Mouse (Mus musculus): ENCODE results near the gene Dop1a. TPM values are rescaled to one million over a fixed set of nuclear protein-coding genes. Genes with fewer than 3 reads are reported as not detected.
A peak's percentile ranks its signal among the peaks of the same experiment; 100 is the strongest.

Gene Dop1a
- polyA plus RNA-seq, 1 experiment from 2014 or later, result 4.9 TPM

- no peaks in the 10 kb centered on the region for H3K9me3 ChIP-seq (ENCODE audit: low read length)
- H3K4me3 ChIP-seq (ENCODE audit: low read depth, low read length), result no peak overlapping the region
- no peak overlapping the region for H3K9ac ChIP-seq (replicated peaks)
- H3K4me2 ChIP-seq (ENCODE audit: low read depth, low read length), result peak overlapping the region; percentile 36; the same call in 1 of the 2 replicates
- no peaks in the 10 kb centered on the region for H3K36me3 ChIP-seq (replicated peaks; ENCODE audit: insufficient read depth, low read length)
- H3K27me3 ChIP-seq (ENCODE audit: insufficient read depth, low read length), result no peaks in the 10 kb centered on the region
- ATAC-seq, result peak; percentile 78
- no peak overlapping the region for H3K27ac ChIP-seq (ENCODE audit: low read depth)
- peak; percentile 61 for DNase-seq
- WGBS (ENCODE audit: insufficient replicate concordance), result under 1% methylated on average over 13 of the region's 13 CpGs
- TF ChIP-seq EP300 (IDR thresholded peaks at IDR 0.05; ENCODE audit: low read depth) (no peak), CTCF (IDR thresholded peaks at IDR 0.05; ENCODE audit: low read depth) (peak; percentile 83)
- 0 out of 2 replicates have a peak, but pooled peaks cover 2% of the 10 kb centered on the region for H3K4me1 ChIP-seq (ENCODE audit: insufficient read depth)
These were observed 15.3 kb upstream of the Dop1a start for GRCm38 (mm10) chr9:86451617-86452016.

GRCm38 (mm10) chr9:86453626-86454025 lies 13.3 kb upstream of the Dop1a start:
- Histone ChIP-seq H3K4me1 (ENCODE audit: insufficient read depth) (0 out of 2 replicates have a peak, but pooled peaks cover 2% of the 10 kb centered on the region), H3K27ac (ENCODE audit: low read depth) (no peak overlapping the region), H3K27me3 (ENCODE audit: insufficient read depth, low read length) (no peaks in the 10 kb centered on the region), H3K36me3 (replicated peaks; ENCODE audit: insufficient read depth, low read length) (no peaks in the 10 kb centered on the region), H3K9ac (replicated peaks) (no peak overlapping the region), H3K4me2 (ENCODE audit: low read depth, low read length) (no peak overlapping the region), H3K9me3 (ENCODE audit: low read length) (no peaks in the 10 kb centered on the region), H3K4me3 (ENCODE audit: low read depth, low read length) (no peak overlapping the region)
- no peak for DNase-seq
- no peak for ATAC-seq
- WGBS (ENCODE audit: insufficient replicate concordance), result 72% methylated on average over 3 of the region's 3 CpGs
- TF ChIP-seq EP300 (IDR thresholded peaks at IDR 0.05; ENCODE audit: low read depth), result no peak
- no peak for TF ChIP-seq CTCF (IDR thresholded peaks at IDR 0.05; ENCODE audit: low read depth)

- peak; percentile 97 for TF ChIP-seq CTCF (IDR thresholded peaks at IDR 0.05; ENCODE audit: low read depth)
- no peak for TF ChIP-seq EP300 (IDR thresholded peaks at IDR 0.05; ENCODE audit: low read depth)
- Histone ChIP-seq H3K4me3 (ENCODE audit: low read depth, low read length) (peak within 1 kb of the TSS; percentile 72), H3K27me3 (ENCODE audit: insufficient read depth, low read length) (no peaks in the 10 kb centered on the region), H3K27ac (ENCODE audit: low read depth) (peak within 1 kb of the TSS; percentile 61), H3K36me3 (replicated peaks; ENCODE audit: insufficient read depth, low read length) (no peaks in the 10 kb centered on the region), H3K9ac (replicated peaks) (peak within 1 kb of the TSS; percentile 79), H3K4me2 (ENCODE audit: low read depth, low read length) (peak within 1 kb of the TSS; percentile 94), H3K9me3 (ENCODE audit: low read length) (no peaks in the 10 kb centered on the region), H3K4me1 (ENCODE audit: insufficient read depth) (peaks cover 20% of the 10 kb centered on the region)
- peak; percentile 85 for ATAC-seq
- peak; percentile 90 for DNase-seq
- WGBS (ENCODE audit: insufficient replicate concordance), result 2% methylated on average over 70 of the region's 70 CpGs
These were observed 2.5 kb upstream of the Dop1a start, which contains the start of gene Ube2cbp for GRCm38 (mm10) chr9:86464151-86465105. Gene Ube2cbp, minus strand, starts transcription at chr9:86464950.

- Histone ChIP-seq H3K27ac (ENCODE audit: low read depth) (no peak overlapping the region), H3K4me1 (ENCODE audit: insufficient read depth) (no peaks in the 10 kb centered on the region), H3K9me3 (ENCODE audit: low read length) (no peaks in the 10 kb centered on the region), H3K27me3 (ENCODE audit: insufficient read depth, low read length) (no peaks in the 10 kb centered on the region), H3K4me2 (ENCODE audit: low read depth, low read length) (no peak overlapping the region), H3K4me3 (ENCODE audit: low read depth, low read length) (no peak overlapping the region), H3K36me3 (replicated peaks; ENCODE audit: insufficient read depth, low read length) (no peaks in the 10 kb centered on the region), H3K9ac (replicated peaks) (no peak overlapping the region)
- 83% methylated on average over 4 of the region's 4 CpGs for WGBS (ENCODE audit: insufficient replicate concordance)
- TF ChIP-seq EP300 (IDR thresholded peaks at IDR 0.05; ENCODE audit: low read depth) (no peak), CTCF (IDR thresholded peaks at IDR 0.05; ENCODE audit: low read depth) (no peak)
- ATAC-seq (no peak), DNase-seq (no peak)
These were observed 9.0 kb downstream of the Dop1a start for GRCm38 (mm10) chr9:86475956-86476355.

- ATAC-seq, result no peak
- 31% methylated on average over 5 of the region's 5 CpGs for WGBS (ENCODE audit: insufficient replicate concordance)
These were observed 9.8 kb downstream of the Dop1a start for GRCm38 (mm10) chr9:86476763-86477162.

GRCm38 (mm10) chr9:86478414-86479093 lies 11.6 kb downstream of the Dop1a start:
- Histone ChIP-seq H3K27ac (ENCODE audit: low read depth) (no peak overlapping the region), H3K9ac (replicated peaks) (no peak overlapping the region), H3K27me3 (ENCODE audit: insufficient read depth, low read length) (no peaks in the 10 kb centered on the region), H3K36me3 (replicated peaks; ENCODE audit: insufficient read depth, low read length) (no peaks in the 10 kb centered on the region), H3K9me3 (ENCODE audit: low read length) (no peaks in the 10 kb centered on the region), H3K4me3 (ENCODE audit: low read depth, low read length) (no peak overlapping the region), H3K4me2 (ENCODE audit: low read depth, low read length) (no peak overlapping the region), H3K4me1 (ENCODE audit: insufficient read depth) (no peaks in the 10 kb centered on the region)
- 68% methylated on average over 5 of the region's 5 CpGs for WGBS (ENCODE audit: insufficient replicate concordance)
- TF ChIP-seq CTCF (IDR thresholded peaks at IDR 0.05; ENCODE audit: low read depth), result no peak
- TF ChIP-seq EP300 (IDR thresholded peaks at IDR 0.05; ENCODE audit: low read depth), result no peak
- DNase-seq, result no peak
- ATAC-seq, result no peak

More at GRCm38 (mm10) chr9:86476763-86477162, 9.8 kb downstream of the Dop1a start:
- no peaks in the 10 kb centered on the region for H3K27me3 ChIP-seq (ENCODE audit: insufficient read depth, low read length)
- H3K27ac ChIP-seq (ENCODE audit: low read depth), result no peak overlapping the region
- no peak overlapping the region for H3K4me3 ChIP-seq (ENCODE audit: low read depth, low read length)
- no peak overlapping the region for H3K9ac ChIP-seq (replicated peaks)
- TF ChIP-seq EP300 (IDR thresholded peaks at IDR 0.05; ENCODE audit: low read depth) (no peak), CTCF (IDR thresholded peaks at IDR 0.05; ENCODE audit: low read depth) (no peak)
- H3K4me1 ChIP-seq (ENCODE audit: insufficient read depth), result no peaks in the 10 kb centered on the region
- no peak overlapping the region for H3K4me2 ChIP-seq (ENCODE audit: low read depth, low read length)
- H3K9me3 ChIP-seq (ENCODE audit: low read length), result no peaks in the 10 kb centered on the region
- no peaks in the 10 kb centered on the region for H3K36me3 ChIP-seq (replicated peaks; ENCODE audit: insufficient read depth, low read length)
- DNase-seq, result no peak
